Mouse (Mus musculus) testis, adult 2 months (tissue): ENCODE data around the gene Vwa7.

Experiments used
- CTCF ChIP-seq: fragments of 200-500 bp; IDR thresholded peaks from 2 replicates; pipeline ENCODE4 v1.5.1; 2012; ENCODE audit warnings: low read depth, mild to moderate bottlenecking, inconsistent platforms, low read length, moderate library complexity; ENCODE audit not compliant: control insufficient read depth, insufficient read depth, insufficient replicate concordance
- POLR2A ChIP-seq: fragments of 200-500 bp; IDR thresholded peaks from 2 replicates; pipeline ENCODE4 v1.6.1; 2012; ENCODE audit warnings: low read depth, mild to moderate bottlenecking, inconsistent platforms, low read length, moderate library complexity; ENCODE audit not compliant: control insufficient read depth

DNA sequence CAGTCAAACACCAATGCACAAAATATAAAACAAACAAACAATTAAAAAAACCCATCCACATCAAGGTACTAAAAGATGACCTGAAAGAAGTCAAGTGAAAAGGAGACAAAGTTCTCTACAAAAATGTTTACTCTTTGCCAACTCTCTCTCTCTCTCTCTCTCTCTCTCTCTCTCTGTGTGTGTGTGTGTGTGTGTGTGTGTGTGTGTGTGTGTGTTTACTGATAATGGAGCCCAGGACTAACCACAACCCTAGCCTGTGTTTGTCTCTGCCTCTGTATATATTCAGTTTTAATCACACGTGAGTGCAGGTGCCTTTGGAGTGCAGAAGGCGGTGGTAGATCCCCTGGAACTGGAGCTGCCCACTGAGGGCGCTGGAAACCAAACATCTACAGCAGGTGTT lies 40.7 kb downstream of the Vwa7 start:
- no peak for TF ChIP-seq POLR2A
- TF ChIP-seq CTCF = no peak
